Mouse (Mus musculus) ES-Bruce4 (cell line): ENCODE results near the gene Eya2.

Source experiments
- CTCF ChIP-seq: IDR thresholded peaks from one replicate; pipeline ENCODE4 v1.8.1; 2011; ENCODE audit warnings: low read depth, low read length
- EP300 ChIP-seq: IDR thresholded peaks from 2 replicates; pipeline ENCODE4 v1.6.1; 2011; ENCODE audit warnings: low read depth, low read length; ENCODE audit not compliant: insufficient read depth
- POLR2A ChIP-seq: IDR thresholded peaks from one replicate; pipeline ENCODE4 v1.8.1; 2011; ENCODE audit warnings: low read length; ENCODE audit not compliant: insufficient read depth

- TF ChIP-seq EP300, result no peak
- TF ChIP-seq POLR2A, result no peak
- no peak for TF ChIP-seq CTCF
These were observed 150.7 kb downstream of the Eya2 start for GRCm38 (mm10) chr2:165745306-165746098.
